Mouse (Mus musculus): Measurements from ENCODE around the gene Tmem60.

DNA sequence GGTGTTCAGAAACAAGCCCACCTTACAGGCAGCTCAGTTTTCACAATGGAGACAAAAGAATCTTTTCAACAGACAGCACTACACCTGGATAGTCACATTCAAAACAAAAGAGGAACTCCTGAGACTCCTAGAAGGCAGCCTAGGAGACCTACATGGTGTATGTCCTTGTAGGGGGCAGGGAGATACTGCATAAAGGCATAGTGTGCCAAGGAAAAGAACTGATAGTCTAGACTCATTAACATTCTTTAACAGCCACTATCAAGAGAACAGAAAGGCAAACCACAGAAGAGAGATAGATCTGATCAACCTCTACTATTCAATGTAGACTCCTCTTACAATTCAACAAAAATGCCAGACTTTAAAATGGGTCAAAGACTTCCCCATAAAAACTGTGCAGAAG, 48.4 kb downstream of the Tmem60 start:
- TF ChIP-seq CTCF (IDR thresholded peaks at IDR 0.05; ENCODE audit: borderline replicate concordance, control insufficient read depth, extremely low read depth, insufficient read depth, low read length, poor library complexity) (no peak), POLR2A (IDR thresholded peaks at IDR 0.05; ENCODE audit: control insufficient read depth, extremely low read depth, insufficient read depth, low read length, poor library complexity) (no peak)

All from thymus, adult 2 months (tissue).